Mouse (Mus musculus) erythroblast, embryonic 14.5 days (primary cell): ENCODE results near the gene Traf3ip1.

Source experiments
- GATA1 ChIP-seq: IDR thresholded peaks from 2 replicates; pipeline ENCODE4 v1.6.1; 2012; ENCODE audit warnings: low read length, inconsistent platforms, mixed read lengths
- TAL1 ChIP-seq: IDR thresholded peaks from 3 replicates; pipeline ENCODE4 v1.6.1; 2012; ENCODE audit warnings: low read length, inconsistent platforms, mixed read lengths

- TF ChIP-seq GATA1 (no peak), TAL1 (peak; percentile 25; the same call in 1 of the 3 replicates)
These were observed 50.8 kb downstream of the Traf3ip1 start for GRCm38 (mm10) chr1:91545226-91545625.
